Mouse (Mus musculus) cerebellum, postnatal 14 days (tissue): Measurements from ENCODE around the gene Phf24.
A peak's percentile ranks its signal among the peaks of the same experiment; 100 is the strongest.

Source experiments
- DNase-seq, 2 experiments: peaks; one replicate each; pipeline ENCODE4 v3.0.0; 2021; ENCODE audit warnings: mixed read lengths in 2 of 2

Phf24 gene

GRCm38 (mm10) chr4:42915311-42915710, 1.1 kb upstream of the Phf24 start:
- no peak for DNase-seq

- DNase-seq = no peak
Observed at GRCm38 (mm10) chr4:42915966-42916365, 494 bp upstream of the Phf24 start.

GRCm38 (mm10) chr4:42917402-42917774, 928 bp downstream of the Phf24 start:
- peak in 1 of 2 experiments; percentile 31 for DNase-seq

- DNase-seq = no peak
Observed at GRCm38 (mm10) chr4:42920726-42921125, 4.3 kb downstream of the Phf24 start.

GRCm38 (mm10) chr4:42921536-42921935, 5.1 kb downstream of the Phf24 start:
- DNase-seq = no peak

- no peak for DNase-seq
Observed at GRCm38 (mm10) chr4:42922056-42922455, 5.6 kb downstream of the Phf24 start.

GRCm38 (mm10) chr4:42922461-42922860, 6.0 kb downstream of the Phf24 start:
- DNase-seq = no peak

- no peak for DNase-seq
Observed at GRCm38 (mm10) chr4:42924095-42924710, 7.7 kb downstream of the Phf24 start.

GRCm38 (mm10) chr4:42928209-42928608, 11.7 kb downstream of the Phf24 start:
- DNase-seq = no peak

GRCm38 (mm10) chr4:42928952-42929351, 12.5 kb downstream of the Phf24 start:
- DNase-seq = no peak

GRCm38 (mm10) chr4:42932229-42932969, 15.9 kb downstream of the Phf24 start:
- DNase-seq = no peak

- peak; percentile 54 to 76 for DNase-seq
Observed at GRCm38 (mm10) chr4:42933630-42934029, 17.2 kb downstream of the Phf24 start.

- no peak for DNase-seq
Observed at GRCm38 (mm10) chr4:42941396-42941795, 24.9 kb downstream of the Phf24 start.

GRCm38 (mm10) chr4:42943341-42943740, 26.9 kb downstream of the Phf24 start:
- DNase-seq = peak; percentile 36 to 38

- DNase-seq = no peak
Observed at GRCm38 (mm10) chr4:42944185-42944584, 27.7 kb downstream of the Phf24 start.

- DNase-seq = no peak
Observed at GRCm38 (mm10) chr4:42945043-42945442, 28.6 kb downstream of the Phf24 start.

- DNase-seq = no peak
Observed at GRCm38 (mm10) chr4:42945445-42945844, 29.0 kb downstream of the Phf24 start.

- peak; percentile 84 to 85 for DNase-seq
Observed at GRCm38 (mm10) chr4:42945952-42946351, 29.5 kb downstream of the Phf24 start.

- peak; percentile 85 to 91 for DNase-seq
Observed at GRCm38 (mm10) chr4:42946733-42947290, 30.4 kb downstream of the Phf24 start.

- peak; percentile 38 to 39 for DNase-seq
Observed at GRCm38 (mm10) chr4:42948527-42948926, 32.1 kb downstream of the Phf24 start.

GRCm38 (mm10) chr4:42949051-42949675, 32.7 kb downstream of the Phf24 start:
- no peak for DNase-seq

GRCm38 (mm10) chr4:42949676-42950051, 33.2 kb downstream of the Phf24 start, which contains the start of gene Dnajb5:
TSS of gene Dnajb5 (plus strand) at chr4:42949814.
- peak; percentile 98 to 99 for DNase-seq

GRCm38 (mm10) chr4:42950065-42950558, 33.7 kb downstream of the Phf24 start:
- peak; percentile 84 to 92 for DNase-seq
